Comparison of ENCODE assay signal across 8 mouse cellular contexts in genomic region chr10:67538585-67539400, GRCm38 (mm10). TPM values are rescaled to one million over a fixed set of nuclear protein-coding genes. Genes with fewer than 3 reads are reported as not detected.
A peak's percentile ranks its signal among the peaks of the same experiment; 100 is the strongest.
DNase-seq lines count a peak whose midpoint lies in the region; ATAC-seq lines count a peak whose summit lies in the region.

No protein-coding gene starts in this region.

- H3K4me3 ChIP-seq in heart, embryonic 13.5 days, result peak overlapping the region; percentile 68
- H3K4me3 ChIP-seq in limb, embryonic 12.5 days (replicated peaks), result peak overlapping the region; percentile 51
- peak overlapping the region; percentile 59 for H3K4me3 ChIP-seq in neural tube, embryonic 13.5 days

- no peaks in the 10 kb centered on the region for H3K9me3 ChIP-seq in heart, embryonic 13.5 days
- H3K9me3 ChIP-seq in limb, embryonic 12.5 days, result no peaks in the 10 kb centered on the region
- no peaks in the 10 kb centered on the region for H3K9me3 ChIP-seq in neural tube, embryonic 13.5 days

- no peak overlapping the region for H3K27ac ChIP-seq in heart, embryonic 13.5 days (replicated peaks)
- no peak overlapping the region for H3K27ac ChIP-seq in limb, embryonic 12.5 days
- H3K27ac ChIP-seq in neural tube, embryonic 13.5 days (replicated peaks), result no peak overlapping the region

- peak overlapping the region; percentile 38; the same call in 1 of the 2 replicates for H3K9ac ChIP-seq in heart, embryonic 13.5 days
- no peak overlapping the region for H3K9ac ChIP-seq in limb, embryonic 12.5 days (replicated peaks)
- peak overlapping the region; percentile 3 for H3K9ac ChIP-seq in neural tube, embryonic 13.5 days

- peaks cover 76% of the 10 kb centered on the region for H3K27me3 ChIP-seq in heart, embryonic 13.5 days (replicated peaks)
- peaks cover 81% of the 10 kb centered on the region for H3K27me3 ChIP-seq in limb, embryonic 12.5 days
- peaks cover 98% of the 10 kb centered on the region for H3K27me3 ChIP-seq in neural tube, embryonic 13.5 days

- no peak for ATAC-seq in heart, embryonic 13.5 days (ENCODE audit: extremely low read depth, insufficient number of reproducible peaks, low FRiP score, low TSS enrichment)
- no peak for ATAC-seq in limb, embryonic 12.5 days (ENCODE audit: insufficient number of reproducible peaks, insufficient read depth, low FRiP score, low TSS enrichment, low read depth)
- ATAC-seq in neural tube, embryonic 13.5 days (ENCODE audit: low read depth), result no peak

- WGBS in heart, embryonic 13.5 days, result under 1% methylated on average over 50 of the region's 50 CpGs
- WGBS in limb, embryonic 12.5 days, result 2% methylated on average over 50 of the region's 50 CpGs
- under 1% methylated on average over 50 of the region's 50 CpGs for WGBS in neural tube, embryonic 13.5 days

- H3K36me3 ChIP-seq in heart, embryonic 13.5 days, result 0 out of 2 replicates have a peak, but pooled peaks cover 3% of the 10 kb centered on the region
- no peaks in the 10 kb centered on the region for H3K36me3 ChIP-seq in limb, embryonic 12.5 days
- no peaks in the 10 kb centered on the region for H3K36me3 ChIP-seq in neural tube, embryonic 13.5 days

- H3K4me1 ChIP-seq in heart, embryonic 13.5 days, result peaks cover 44% of the 10 kb centered on the region
- H3K4me1 ChIP-seq in limb, embryonic 12.5 days (replicated peaks), result peaks cover 42% of the 10 kb centered on the region
- peaks cover 56% of the 10 kb centered on the region for H3K4me1 ChIP-seq in neural tube, embryonic 13.5 days (replicated peaks)

- peak; percentile 33 to 41 for DNase-seq in cerebellum, postnatal 10 days
- no peak for DNase-seq in cerebellum, postnatal 36 days
- DNase-seq in testis, postnatal 10 days (ENCODE audit: low spot score), result peak; percentile 49
- no peak for DNase-seq in testis, postnatal 14 days (ENCODE audit: low spot score)
- no peak for DNase-seq in urinary bladder, postnatal 10 days (ENCODE audit: low spot score)

- peak overlapping the region; percentile 98 for H3K4me2 ChIP-seq in heart, embryonic 13.5 days
- H3K4me2 ChIP-seq in limb, embryonic 12.5 days, result peak overlapping the region; percentile 99
- H3K4me2 ChIP-seq in neural tube, embryonic 13.5 days, result peak overlapping the region; percentile 91

RNA-seq across cellular contexts. Expression of gene Egr2, which starts 3.5 kb away (rescaled TPM):
- polyA plus RNA-seq in heart, embryonic 13.5 days (2015; fragmentation: Nextera tagmentation; extraction: Ambion mirVana), result 0.73 and 1.4 TPM in 2 replicates
- 0.19 and 0.24 TPM in 2 replicates for polyA plus RNA-seq in limb, embryonic 12.5 days (2016; fragmentation: Nextera tagmentation; extraction: Ambion mirVana)
- 1.3 and 1.4 TPM in 2 replicates for polyA plus RNA-seq in neural tube, embryonic 13.5 days (2015; fragmentation: Nextera tagmentation; extraction: Ambion mirVana)

RNA-seq across cellular contexts. Expression of gene Ado, which starts 10.0 kb away (rescaled TPM):
- 42.8 and 43.2 TPM in 2 replicates for polyA plus RNA-seq in heart, embryonic 13.5 days (2015; fragmentation: Nextera tagmentation; extraction: Ambion mirVana)
- polyA plus RNA-seq in limb, embryonic 12.5 days (2016; fragmentation: Nextera tagmentation; extraction: Ambion mirVana), result 80.9 and 81.4 TPM in 2 replicates
- 92.6 and 95.9 TPM in 2 replicates for polyA plus RNA-seq in neural tube, embryonic 13.5 days (2015; fragmentation: Nextera tagmentation; extraction: Ambion mirVana)

Comparison
In these comparisons a context has a peak if more than half of its experiments do, and no peak if none do; other contexts are left out.
1. DNase-seq: peak in cerebellum, postnatal 10 days (2 of 2) and testis, postnatal 10 days (single experiment); none in cerebellum, postnatal 36 days (0 of 2), testis, postnatal 14 days (single experiment) and urinary bladder, postnatal 10 days (single experiment).
2. Peak in every context shown above with its lines, with median percentiles within 50 percentile points of each other: H3K4me2 ChIP-seq and H3K4me3 ChIP-seq.